Mouse (Mus musculus) cerebellum, postnatal 36 days (tissue): ENCODE data around the gene Hirip3.

Experiments
- DNase-seq, 2 experiments: peaks; one replicate each; pipeline ENCODE4 v3.0.0; 2021 to 2022; ENCODE audit warnings: mixed read lengths in 2 of 2

Hirip3 gene

DNA sequence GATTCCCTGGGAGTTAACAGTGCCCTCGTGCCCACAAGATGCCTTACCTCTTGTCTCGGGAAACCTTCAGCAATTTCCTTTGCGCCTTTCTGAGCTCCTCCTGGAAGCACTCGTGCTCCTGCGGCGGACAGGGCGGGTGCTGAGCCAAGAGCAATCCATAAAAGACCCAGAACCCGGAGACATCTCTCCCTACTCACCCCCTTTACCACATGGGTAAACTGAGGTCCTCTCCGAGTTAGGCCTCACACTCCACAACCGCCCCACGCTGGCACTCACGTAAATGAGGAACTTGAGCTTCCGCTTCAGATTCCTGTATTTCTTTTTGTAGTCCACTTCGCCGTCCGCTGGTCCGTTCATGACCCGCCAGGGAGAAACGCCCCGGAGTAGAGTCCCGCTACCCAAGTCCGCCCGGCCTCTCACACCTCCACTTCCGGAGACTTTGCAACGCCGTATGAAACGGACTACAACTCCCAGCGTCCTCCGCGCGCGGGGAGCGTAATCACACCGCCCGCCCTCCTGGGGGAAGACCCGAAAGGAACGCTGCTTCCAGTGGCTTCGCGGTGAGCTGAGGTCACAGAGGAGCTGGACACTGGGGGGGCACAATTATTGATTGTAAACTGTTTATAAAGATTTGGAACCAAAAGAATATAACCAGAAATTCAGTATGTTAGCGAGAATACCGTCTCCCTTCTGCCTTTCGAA is at the start of gene Hirip3:
Gene Hirip3, plus strand, starts transcription at position 544 of the 702 bp plus-strand sequence.
- peak; percentile 96 for DNase-seq

DNA sequence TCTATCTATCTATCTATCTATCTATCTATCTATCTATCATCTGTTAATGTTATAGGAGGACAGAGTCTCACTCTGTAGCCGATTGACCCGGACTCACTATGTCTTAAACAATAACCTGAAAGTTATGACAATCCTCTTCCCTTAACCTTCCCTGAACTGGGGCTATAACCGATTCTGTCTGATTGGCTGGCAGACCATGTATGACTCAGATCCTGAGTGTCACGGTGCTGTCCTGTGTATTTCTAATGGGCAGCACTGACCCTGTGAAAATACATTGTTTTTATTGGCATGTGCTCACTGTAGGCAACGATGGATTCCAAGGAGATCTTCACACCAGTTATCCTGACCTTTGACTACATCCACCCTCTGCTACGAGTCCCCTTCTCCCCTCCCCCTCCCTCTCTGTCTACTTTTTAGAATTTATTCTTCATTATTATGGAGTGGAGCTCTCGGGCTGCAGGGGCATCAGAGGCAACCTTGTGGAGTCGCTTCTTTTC is 46.0 kb upstream of the Hirip3 start:
- DNase-seq = no peak

DNA sequence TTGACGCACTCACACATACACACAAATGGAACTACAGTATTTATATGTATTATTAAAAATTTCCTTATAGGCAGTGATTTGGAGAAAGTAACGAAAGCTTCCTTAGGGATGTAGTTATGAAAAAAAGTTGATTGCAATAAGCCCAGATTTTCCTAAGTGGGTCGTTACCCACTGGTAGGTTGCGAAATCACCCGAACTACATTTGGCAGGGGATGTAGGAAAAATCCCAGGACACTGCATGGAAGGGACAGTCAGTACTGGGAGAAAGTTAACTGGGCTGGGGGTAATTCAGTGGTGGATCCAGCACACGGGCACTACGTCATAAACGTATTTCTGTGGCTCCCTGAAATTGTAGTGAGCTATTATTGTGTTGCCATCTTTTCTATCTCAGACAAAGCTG is 45.3 kb upstream of the Hirip3 start:
- DNase-seq = no peak

DNA sequence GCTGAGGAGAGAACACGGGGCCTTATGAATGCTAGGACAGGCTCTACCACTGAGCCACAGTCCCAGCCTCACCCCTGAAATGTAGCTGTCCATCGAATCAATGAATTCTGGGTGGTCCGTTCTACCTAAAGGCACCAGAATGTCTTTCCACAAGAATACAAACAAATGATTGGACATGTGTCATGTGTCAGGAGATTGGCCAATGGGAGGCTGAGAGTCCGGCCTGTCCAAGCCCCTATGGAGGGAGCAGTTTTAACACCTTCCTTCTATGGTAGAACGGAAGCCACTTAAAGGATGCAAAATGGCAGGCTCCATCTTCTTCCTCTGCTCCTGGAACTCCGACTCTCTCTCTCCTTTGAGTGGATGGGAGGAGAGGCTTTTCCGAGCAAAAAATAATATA is 44.2 kb upstream of the Hirip3 start:
- DNase-seq = no peak

DNA sequence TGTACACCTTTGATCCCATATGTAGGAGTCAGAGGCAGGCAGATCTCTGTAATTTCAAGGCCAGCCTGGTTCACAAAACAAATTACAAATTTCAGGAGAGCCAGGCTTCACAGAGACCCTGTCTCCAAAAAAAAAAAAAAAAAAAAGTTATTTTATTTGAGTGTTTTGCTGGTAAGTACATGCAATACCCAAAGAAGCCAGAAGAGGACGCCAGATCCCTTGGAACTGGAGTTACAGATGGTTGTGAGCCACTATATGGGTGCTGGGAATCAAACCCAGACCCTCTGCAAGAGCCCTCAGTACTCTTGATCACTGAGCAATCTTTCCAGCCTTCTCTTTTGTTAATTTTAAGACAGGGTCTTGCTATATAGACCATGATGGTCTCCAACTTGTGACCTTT is 43.0 kb upstream of the Hirip3 start:
- no peak for DNase-seq

DNA sequence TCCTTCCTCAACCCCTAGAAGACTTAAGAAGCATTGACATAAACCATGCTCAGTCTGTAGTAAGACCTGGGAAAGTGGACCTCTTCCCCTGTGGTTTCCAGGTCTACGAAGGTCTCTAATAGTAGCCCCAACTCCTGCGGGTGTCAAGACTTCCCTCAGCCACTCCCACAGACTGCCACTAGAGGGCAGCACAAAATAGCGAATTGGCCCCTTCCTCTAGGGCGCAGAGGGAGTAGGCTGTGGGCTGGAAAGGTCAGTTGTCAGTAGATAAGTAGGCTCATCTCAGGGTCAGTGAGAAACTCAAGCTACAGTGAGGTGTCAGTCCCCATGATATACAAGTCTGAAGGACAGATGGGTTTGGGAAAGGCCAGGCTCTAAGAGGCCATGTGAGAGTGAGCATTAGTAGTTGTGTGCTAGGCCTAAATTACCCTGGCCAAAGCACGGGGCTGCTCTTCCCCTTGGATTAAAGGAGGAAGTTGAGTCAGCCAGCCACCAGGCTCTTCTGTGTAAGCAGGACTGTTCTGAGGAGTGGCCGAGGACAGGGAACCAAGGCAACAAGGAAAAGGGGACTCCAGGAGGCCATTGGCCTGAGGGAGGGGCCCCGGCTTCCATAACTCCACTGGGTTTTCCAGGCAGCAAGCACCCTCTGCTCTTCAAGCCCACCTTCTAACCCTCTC is 39.8 kb upstream of the Hirip3 start:
- peak; percentile 90 to 94 for DNase-seq

DNA sequence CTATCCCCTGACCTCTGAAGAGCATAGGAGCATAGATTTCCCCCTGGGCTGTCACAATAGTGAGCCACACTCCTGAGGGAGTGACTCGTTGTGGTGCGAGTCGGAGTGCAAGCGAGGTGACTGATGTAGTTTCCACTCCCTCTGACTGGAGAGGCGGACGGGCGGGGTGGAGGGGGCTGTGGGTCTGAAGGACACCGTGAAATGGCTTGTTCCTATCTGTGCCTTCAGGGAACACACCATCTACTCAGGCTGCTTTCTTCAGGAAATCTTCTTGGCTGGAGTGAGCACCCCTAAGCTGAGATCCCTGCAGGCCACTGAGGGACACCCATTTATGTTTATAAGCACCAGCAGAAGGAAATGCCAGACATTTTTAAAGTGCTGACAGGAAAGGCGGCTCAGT is 39.0 kb upstream of the Hirip3 start:
- peak; percentile 53 to 56 for DNase-seq

DNA sequence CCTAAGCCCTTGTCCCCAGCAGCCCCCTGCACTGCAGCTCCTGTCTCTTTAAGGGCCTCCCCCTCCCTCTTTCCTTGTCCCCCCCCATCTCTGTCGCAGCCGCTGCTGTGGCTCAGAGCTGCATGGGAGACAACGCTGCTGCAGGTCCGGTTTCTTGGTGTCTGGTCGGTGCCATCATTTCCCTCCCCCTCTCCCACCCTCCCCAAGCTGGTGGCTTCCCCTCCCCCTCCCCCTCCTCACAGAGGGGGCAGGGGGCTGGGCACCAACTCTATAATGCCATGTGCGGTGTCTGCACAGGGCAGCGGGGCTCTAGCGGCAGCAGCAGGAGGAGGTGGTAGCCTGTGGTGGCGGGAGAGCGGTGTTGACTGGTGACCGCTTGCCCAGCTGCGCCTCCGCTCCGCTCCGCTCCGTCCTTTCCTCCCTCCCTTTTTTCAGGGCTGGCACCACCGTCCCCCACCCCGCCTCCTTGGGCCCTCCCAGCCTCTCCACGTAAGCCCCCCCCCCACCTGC is 38.5 kb upstream of the Hirip3 start:
- DNase-seq = peak; percentile 58 to 65

DNA sequence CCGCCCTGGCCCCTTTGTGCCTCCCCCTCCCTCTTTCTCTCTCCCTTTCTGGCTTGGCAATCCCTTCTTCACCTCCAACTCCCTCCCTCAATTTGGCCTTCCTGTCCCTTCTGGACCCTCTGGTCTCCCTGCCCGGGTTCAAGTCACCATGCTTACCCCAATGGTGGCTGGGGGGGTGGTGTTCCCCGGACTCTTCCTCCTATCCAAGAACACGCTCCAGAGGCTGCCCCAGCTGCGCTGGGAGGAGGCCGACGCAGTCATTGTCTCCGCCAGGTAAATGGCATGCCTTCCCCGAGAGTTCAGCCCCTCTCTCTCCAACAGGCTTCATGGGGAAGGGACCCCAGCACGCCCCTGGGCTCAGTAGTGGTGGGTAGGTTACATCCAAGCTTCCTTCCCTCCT is 37.8 kb upstream of the Hirip3 start:
- peak in 1 of 2 experiments; percentile 29 for DNase-seq

DNA sequence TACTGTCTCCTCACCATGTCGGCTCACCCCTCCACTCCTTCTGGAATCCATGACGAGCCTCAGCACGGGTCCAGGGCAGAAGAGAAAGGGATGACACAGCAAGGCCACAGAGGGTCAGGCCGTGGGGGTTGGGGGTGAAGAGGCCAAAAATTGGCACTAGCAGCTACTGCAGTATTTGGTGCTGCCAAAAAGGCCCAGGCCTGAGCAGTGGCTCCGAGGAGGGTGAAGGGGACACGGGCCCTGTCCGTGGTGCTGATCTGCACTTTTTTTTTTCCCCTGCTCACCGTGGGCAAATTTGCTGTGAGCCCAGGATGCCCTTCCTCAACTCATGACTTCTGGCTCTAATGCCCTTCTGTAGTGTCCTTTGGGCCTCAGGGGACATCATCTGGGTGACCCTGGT is 36.4 kb upstream of the Hirip3 start:
- no peak for DNase-seq

DNA sequence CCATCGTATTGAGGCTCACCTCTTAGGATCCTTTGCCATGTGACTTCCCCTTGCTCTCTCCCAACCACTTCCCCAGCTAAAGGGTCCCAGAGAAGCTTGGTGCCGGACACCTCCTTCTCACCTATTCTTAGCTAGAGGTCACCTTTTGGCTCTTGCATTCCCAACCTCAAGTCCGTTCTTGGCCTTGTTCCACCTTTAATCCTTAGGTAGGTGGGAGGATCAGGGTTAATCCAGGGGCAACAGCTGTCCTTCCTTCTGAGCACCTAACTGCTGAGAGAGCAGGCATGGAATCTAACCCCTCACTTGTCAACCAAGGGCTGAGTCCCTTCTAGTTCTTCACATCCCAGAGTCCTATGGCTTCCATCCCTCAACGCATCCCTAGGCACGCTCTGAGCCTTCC is 35.8 kb upstream of the Hirip3 start:
- no peak for DNase-seq

DNA sequence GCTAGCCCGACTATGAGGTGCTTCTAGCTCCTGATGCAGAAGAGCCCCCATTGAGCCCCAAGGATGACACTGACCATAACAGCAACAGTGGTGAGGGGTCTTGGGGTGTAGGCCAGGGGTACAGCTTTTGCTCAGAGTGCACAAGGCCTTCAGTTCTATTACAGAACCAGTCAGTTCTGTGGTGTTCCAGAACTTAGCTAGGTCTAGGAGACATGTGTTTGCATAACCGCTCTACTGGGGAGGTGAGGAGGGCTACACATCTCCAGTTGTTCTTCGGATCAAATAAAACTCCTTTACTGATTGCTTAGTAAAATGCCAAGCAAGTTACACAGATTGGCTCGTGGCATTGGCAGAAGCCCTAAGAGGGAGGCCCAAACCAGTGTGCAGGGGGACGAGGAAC is 30.2 kb upstream of the Hirip3 start, which contains the start of gene 4930451I11Rik:
Gene 4930451I11Rik, minus strand, starts transcription at position 101 of the 400 bp plus-strand sequence.
- no peak for DNase-seq

DNA sequence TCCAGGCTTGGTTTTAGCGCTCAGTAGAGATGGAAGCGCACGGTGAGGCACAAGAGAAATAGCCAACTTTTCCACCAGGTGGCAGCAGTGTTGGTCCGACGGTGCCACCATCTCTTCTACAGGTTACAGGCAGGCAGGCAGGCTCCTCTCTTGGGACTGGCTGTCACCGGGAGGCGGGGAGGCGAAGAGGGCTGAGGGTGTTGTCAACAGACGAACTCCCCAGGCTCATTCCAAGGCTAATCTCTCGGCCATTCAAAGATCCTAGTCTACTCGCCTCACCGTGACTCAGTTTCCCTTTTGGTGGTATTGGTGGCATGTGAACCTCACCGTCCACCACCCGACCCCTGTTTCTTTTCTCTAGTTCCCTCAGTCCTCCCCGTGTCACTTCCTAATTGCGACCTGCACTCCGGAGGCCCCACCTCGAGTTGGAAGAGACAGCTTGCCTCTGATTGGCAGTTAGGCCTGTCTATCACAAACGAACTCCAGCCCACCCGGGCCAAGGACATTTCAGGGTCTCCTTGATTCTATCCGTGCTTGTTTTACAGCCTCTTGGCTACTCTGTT is 29.7 kb upstream of the Hirip3 start:
- DNase-seq = peak; percentile 86 to 89

DNA sequence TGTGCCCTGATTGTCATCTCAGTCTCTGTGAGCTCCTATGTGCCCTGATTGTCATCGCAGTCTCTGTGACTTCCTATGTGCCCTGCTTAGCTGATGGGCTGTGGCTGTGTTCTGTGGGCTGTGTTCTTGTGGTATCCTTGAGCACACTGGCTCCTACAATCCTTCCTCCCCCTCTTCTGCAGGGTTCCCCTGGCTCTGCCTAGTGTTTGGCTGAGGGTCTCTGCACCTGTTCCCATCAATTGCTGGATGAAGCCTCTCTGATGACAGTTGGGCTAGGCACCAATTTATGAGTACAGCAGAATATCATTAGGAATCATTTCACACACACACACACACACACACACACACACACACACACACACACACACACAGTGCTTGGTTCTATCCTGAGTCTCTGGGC is 28.5 kb upstream of the Hirip3 start:
- no peak for DNase-seq

DNA sequence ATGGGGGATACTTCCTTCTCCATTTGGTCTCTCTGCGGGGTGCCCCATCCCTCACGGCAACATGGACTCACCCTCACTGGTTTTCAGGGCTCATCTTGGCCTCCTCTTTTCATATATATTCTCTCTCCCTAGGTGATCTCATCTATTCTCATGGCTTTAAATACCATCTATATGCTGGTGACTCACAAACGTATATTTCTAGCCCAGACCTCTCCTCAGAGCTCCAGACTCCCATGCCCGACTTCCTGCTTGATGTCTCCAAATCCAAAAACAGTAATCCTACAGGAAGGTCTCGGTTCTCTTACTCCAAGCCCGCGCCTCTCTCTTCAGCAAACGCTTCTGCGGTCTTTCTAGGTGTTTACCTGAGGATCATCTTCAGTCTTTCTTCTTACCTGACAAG is 18.5 kb upstream of the Hirip3 start:
- no peak for DNase-seq

DNA sequence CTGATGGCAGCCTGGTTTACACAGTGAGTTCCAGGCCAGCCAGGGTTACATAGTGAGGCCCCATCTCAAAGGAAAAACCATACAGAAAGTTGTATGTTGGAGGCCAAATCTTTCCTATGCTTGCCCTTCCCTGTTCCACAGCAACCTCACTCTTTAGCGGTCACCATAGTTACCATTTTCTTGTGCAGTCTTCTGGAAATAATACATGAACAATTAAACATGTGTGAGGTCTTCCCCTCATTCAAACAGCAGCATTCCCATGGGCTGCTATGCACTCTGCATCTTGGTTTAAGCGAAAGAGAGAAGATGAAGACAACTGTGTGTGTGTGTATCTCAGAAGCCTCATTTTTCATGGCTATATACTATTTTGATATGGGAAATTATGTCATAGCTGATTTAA is 16.3 kb upstream of the Hirip3 start:
- DNase-seq = no peak

DNA sequence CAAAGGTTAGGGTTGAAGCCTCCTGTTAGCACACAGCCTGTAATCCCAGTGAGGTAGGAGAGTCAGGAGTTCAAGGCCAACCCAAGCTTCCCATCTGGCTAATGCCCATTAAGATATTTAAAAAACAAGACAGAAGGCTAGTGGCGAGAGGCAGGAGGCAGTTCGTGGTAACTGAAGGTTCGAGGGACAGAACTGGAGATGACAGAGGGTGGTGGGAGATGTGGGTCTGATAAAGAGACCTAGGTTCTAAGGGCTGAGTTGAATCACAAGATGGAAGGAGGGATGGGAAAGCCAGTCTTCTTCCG is 14.7 kb upstream of the Hirip3 start, which contains the start of gene Doc2a:
Gene Doc2a, plus strand, starts transcription at position 301 of the 305 bp plus-strand sequence.
- DNase-seq = no peak

DNA sequence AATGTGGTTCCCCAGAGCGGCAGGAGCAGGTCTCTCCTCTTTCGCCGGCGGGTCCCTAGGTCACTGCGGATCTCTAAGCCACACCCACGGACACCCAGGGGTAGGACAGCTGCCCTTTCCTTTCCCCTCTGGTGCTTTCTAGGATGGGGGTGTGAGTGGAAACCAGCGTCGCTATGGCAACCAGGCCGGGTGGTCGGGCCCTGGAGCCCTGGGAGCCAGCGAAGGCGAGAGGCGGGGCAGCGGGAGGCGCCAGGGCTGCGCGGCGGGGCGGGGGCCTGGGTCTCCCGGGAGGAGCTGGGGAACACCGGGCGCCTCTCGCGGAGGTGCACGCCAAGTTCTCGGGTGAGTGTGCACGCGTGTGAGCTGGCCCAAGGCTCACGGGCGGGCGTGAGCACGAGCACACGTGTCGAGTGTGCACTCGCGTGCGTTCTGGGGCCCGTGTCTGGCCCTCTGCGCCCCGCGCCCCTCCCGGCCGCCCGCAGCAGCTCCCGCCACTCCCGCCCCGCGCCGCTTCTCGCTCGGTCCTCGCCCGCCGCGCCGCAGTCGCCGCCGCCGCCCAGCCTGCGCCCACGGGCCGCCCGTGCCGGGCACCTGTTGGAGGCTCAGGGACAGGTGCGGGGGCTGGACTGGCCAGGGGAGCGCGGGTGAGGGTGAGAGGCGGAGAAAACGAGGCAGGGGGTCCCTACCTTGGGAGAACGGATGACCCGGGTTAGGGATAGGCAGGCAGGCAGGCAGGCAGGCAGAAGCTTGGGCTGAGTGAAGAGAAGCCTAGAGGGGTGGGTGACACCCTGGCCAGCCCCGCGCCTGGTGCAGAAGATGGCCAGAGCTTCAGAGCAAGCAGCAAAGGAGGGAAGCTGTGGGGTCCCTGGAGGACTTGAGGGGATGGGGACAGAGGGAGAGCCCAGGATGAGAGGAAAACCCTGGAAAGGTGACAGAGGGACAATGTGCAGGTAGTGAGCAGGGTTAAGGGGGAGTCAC is 14.1 kb upstream of the Hirip3 start:
- DNase-seq = no peak

DNA sequence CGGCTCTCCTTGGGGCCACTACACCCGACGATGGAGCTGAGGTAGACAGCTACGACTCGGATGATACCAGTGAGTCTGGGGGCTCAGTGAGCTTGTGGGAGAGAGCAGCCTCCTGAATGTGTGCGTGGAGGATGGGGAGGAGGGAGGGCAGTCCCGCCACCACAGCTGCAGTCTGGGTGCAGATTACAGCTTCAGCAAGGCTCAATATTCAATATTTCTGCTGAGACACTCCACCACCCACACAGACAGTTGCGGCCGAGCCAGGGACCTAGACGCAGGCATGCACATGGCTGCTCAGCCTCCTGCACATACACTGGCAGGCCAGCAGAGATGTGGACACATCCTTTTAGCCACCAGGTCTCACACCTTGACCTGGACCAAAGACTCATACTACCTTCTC is 13.0 kb upstream of the Hirip3 start:
- no peak for DNase-seq

DNA sequence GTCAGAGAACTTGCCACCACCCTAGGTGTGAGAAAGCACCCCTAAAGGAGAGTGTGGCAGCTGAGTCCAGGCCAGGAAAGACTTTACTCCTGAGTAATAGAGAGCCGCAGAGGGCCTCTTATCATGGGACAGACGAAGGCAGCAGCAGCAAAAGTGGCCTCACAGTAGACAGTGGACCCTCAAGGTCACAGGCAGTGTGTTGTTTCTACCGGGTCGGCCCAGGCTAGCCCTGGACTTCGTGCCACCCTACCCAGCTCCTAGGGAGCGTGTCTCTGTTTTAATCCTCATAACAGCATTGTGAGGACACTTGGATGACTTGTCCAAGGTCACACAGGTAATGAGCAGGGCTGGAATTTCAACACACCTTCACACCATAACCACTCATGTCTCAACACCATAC is 11.6 kb upstream of the Hirip3 start:
- no peak for DNase-seq

DNA sequence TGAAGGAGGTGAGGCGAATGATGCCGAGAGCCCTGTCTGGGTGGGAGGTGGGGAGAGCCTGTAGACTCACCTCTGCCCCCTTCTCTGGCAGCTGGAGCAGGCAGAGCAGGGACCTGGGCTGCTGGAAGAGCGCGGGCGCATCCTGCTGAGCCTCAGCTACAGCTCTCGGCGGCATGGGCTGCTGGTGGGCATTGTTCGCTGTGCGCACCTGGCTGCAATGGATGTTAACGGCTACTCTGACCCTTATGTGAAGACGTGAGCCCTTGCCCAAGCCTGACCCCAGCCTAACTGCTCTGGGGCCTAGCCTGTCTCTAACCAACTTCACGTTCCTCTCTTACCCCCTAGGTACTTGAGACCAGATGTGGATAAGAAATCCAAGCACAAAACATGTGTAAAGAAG is 10.6 kb upstream of the Hirip3 start:
- no peak for DNase-seq

DNA sequence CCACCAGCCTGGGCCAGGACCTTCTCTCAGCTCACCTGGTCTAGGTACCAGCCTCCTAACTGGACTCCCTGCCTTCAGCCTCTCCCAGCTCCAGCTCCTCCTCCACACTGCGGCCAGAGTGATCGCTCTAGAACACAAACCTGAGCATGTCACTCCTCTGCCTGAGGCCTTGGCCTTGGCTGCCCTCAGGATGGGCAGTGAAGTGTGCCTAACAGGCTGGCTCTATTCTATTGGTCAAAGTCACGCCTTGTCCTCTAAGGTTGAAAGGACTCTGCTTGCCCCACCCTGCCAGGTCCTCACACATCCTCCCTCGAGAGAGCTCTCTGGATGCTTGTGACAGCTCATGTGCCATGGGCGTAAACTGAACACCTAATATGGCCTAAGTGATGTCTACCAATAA is 8.3 kb upstream of the Hirip3 start:
- no peak for DNase-seq

DNA sequence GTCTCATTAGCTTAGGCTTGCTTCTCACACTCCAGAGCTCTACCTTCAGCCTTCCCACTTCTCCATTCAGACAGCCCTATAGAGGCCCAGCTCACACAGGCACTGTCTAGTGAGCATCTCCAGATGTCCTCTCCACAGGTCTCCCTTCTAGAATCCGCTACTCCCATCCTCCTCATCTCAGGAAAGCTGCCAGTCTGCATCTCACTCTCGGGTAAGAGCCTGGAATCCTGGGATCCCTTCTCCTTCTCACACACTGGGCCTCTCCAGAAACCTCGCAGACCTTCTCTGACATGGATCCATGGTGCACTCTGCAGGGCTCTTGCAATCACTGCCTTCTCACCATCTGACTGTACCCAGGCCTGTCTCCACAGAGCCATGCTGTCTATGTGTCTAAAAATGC is 6.1 kb upstream of the Hirip3 start:
- peak; percentile 37 to 39 for DNase-seq
